Mouse (Mus musculus) midbrain, embryonic 13.5 days (tissue): ENCODE results near the gene Gm136. TPM values are rescaled to one million over a fixed set of nuclear protein-coding genes. Genes with fewer than 3 reads are reported as not detected.

Source experiments
- ATAC-seq: fragments of 200-750 bp; cut with Nextera tagmentation; 2 replicates; pipeline ENCODE4 v1.8.0; 2017; ENCODE audit warnings: mild to moderate bottlenecking, moderate TSS enrichment, moderate library complexity
- H3K27ac ChIP-seq: fragments of 300-500 bp; sonication (generic); 2 replicates; pipeline ENCODE4 v1.5.1; 2015; ENCODE audit warnings: inconsistent platforms, mild to moderate bottlenecking, moderate library complexity
- H3K27me3 ChIP-seq: fragments of 300-500 bp; sonication (generic); 2 replicates; pipeline ENCODE4 v1.6.1; 2015; ENCODE audit warnings: mild to moderate bottlenecking, inconsistent platforms
- H3K36me3 ChIP-seq: fragments of 300-500 bp; sonication (generic); 2 replicates; pipeline ENCODE4 v1.6.1; 2015; ENCODE audit warnings: mild to moderate bottlenecking, inconsistent platforms
- H3K4me1 ChIP-seq: fragments of 300-500 bp; sonication (generic); replicated peaks from 2 replicates; pipeline ENCODE4 v1.6.1; 2015; ENCODE audit warnings: inconsistent platforms
- H3K4me2 ChIP-seq: fragments of 300-500 bp; sonication (generic); replicated peaks from 2 replicates; pipeline ENCODE4 v1.6.1; 2015; ENCODE audit warnings: moderate library complexity, mild to moderate bottlenecking, inconsistent platforms
- H3K4me3 ChIP-seq: fragments of 300-500 bp; sonication (generic); replicated peaks from 2 replicates; pipeline ENCODE4 v1.5.1; 2015; ENCODE audit warnings: mild to moderate bottlenecking, inconsistent platforms
- H3K9ac ChIP-seq: fragments of 300-500 bp; sonication (generic); replicated peaks from 2 replicates; pipeline ENCODE4 v1.6.1; 2015; ENCODE audit warnings: mild to moderate bottlenecking, inconsistent platforms
- H3K9me3 ChIP-seq: fragments of 300-500 bp; sonication (generic); 2 replicates; pipeline ENCODE4 v1.6.1; 2016; ENCODE audit warnings: mild to moderate bottlenecking, inconsistent platforms
- WGBS: fragments of 180-500 bp; shearing (Covaris S2); methylation state at CpG from one replicate; pipeline ENCODE4 v1.1.7; 2015; 5-methylcytosine and 5-hydroxymethylcytosine counted together
- polyA plus RNA-seq: library from polyadenylated mRNA; unstranded; fragments of >200 nt; fragmentation: Nextera tagmentation; extraction: Ambion mirVana; gene quantifications from 2 replicates; pipeline ENCODE4 v1.2.1, GENCODE M21; 2015

The Gm136 gene
- polyA plus RNA-seq, 1 experiment from 2014 or later, result not detected

GRCm38 (mm10) chr4:34703029-34703428 lies 53.0 kb downstream of the Gm136 start:
- no peak for ATAC-seq
- H3K4me1 ChIP-seq, result no peaks in the 10 kb centered on the region
- WGBS, result 70% methylated on average over 4 of the region's 4 CpGs

GRCm38 (mm10) chr4:34702231-34702630 lies 53.8 kb downstream of the Gm136 start:
- no peak overlapping the region for H3K4me2 ChIP-seq
- no peaks in the 10 kb centered on the region for H3K9me3 ChIP-seq
- 97% methylated on average over 11 of the region's 11 CpGs for WGBS
- no peak overlapping the region for H3K9ac ChIP-seq
- H3K4me3 ChIP-seq, result no peak overlapping the region
- ATAC-seq, result no peak
- H3K4me1 ChIP-seq, result no peaks in the 10 kb centered on the region
- no peaks in the 10 kb centered on the region for H3K36me3 ChIP-seq
- H3K27ac ChIP-seq, result no peak overlapping the region
- no peaks in the 10 kb centered on the region for H3K27me3 ChIP-seq

More at GRCm38 (mm10) chr4:34703029-34703428, 53.0 kb downstream of the Gm136 start:
- no peak overlapping the region for H3K9ac ChIP-seq
- no peak overlapping the region for H3K4me2 ChIP-seq
- no peaks in the 10 kb centered on the region for H3K9me3 ChIP-seq
- H3K36me3 ChIP-seq, result no peaks in the 10 kb centered on the region
- no peaks in the 10 kb centered on the region for H3K27me3 ChIP-seq
- H3K4me3 ChIP-seq, result no peak overlapping the region
- H3K27ac ChIP-seq, result no peak overlapping the region

- 0 out of 2 replicates have a peak, but pooled peaks have one; percentile 6 for ATAC-seq
- Histone ChIP-seq H3K4me1 (no peaks in the 10 kb centered on the region), H3K4me3 (no peak overlapping the region), H3K9me3 (no peaks in the 10 kb centered on the region), H3K9ac (no peak overlapping the region), H3K27me3 (no peaks in the 10 kb centered on the region), H3K36me3 (no peaks in the 10 kb centered on the region), H3K27ac (no peak overlapping the region), H3K4me2 (no peak overlapping the region)
- WGBS, result 36% methylated on average over 5 of the region's 5 CpGs
These were observed 54.5 kb downstream of the Gm136 start for GRCm38 (mm10) chr4:34701528-34701927.

Other genes starting within 250 kb of the Gm136 start
- 81.4 and 101 TPM in 2 replicates for gene Akirin2, start 205.3 kb downstream of the Gm136 start, polyA plus RNA-seq
- gene Orc3, start 141.3 kb downstream of the Gm136 start, polyA plus RNA-seq, result 96.8 and 104 TPM in 2 replicates
- gene Rars2, start 141.3 kb downstream of the Gm136 start, polyA plus RNA-seq, result 66.3 and 69.5 TPM in 2 replicates
- gene Slc35a1, start 68.8 kb downstream of the Gm136 start, polyA plus RNA-seq, result 54.6 and 55.3 TPM in 2 replicates
- gene Cfap206, start 26.1 kb downstream of the Gm136 start, polyA plus RNA-seq, result 1.3 and 1.4 TPM in 2 replicates
- gene Smim8, start 22.2 kb upstream of the Gm136 start, polyA plus RNA-seq, result 46.6 and 53.3 TPM in 2 replicates
- 40.3 and 42.5 TPM in 2 replicates for gene Zfp292, start 126.7 kb upstream of the Gm136 start, polyA plus RNA-seq
- not detected in 2 replicates for gene Cga, start 137.5 kb upstream of the Gm136 start, polyA plus RNA-seq